Mouse (Mus musculus) common myeloid progenitor, adult 5-6 weeks (primary cell): ENCODE results near the gene Borcs5. TPM values are rescaled to one million over a fixed set of nuclear protein-coding genes. Genes with fewer than 3 reads are reported as not detected.
"Not testable (repeated sequence)": the region's sequence is repeated elsewhere in the genome, so short reads cannot be mapped to it uniquely, and the experiment has no call there.

Source experiments
- ATAC-seq: replicated peaks from 2 replicates; pipeline ENCODE4 v1.8.0; 2016; ENCODE audit warnings: low read depth, mild to moderate bottlenecking, moderate TSS enrichment, inconsistent platforms; ENCODE audit not compliant: poor library complexity, severe bottlenecking
- total RNA-seq: library from RNA; stranded (forward); fragments of 200-1000, 187-1606 nt; gene quantifications from 2 replicates; pipeline ENCODE4 v1.2.3, GENCODE M21; 2017

Borcs5 gene
- total RNA-seq, 1 experiment from 2014 or later: 12.4 TPM

- peak; percentile 82 for ATAC-seq
These were observed 29.2 kb downstream of the Borcs5 start for GRCm38 (mm10) chr6:134668519-134668918.

DNA sequence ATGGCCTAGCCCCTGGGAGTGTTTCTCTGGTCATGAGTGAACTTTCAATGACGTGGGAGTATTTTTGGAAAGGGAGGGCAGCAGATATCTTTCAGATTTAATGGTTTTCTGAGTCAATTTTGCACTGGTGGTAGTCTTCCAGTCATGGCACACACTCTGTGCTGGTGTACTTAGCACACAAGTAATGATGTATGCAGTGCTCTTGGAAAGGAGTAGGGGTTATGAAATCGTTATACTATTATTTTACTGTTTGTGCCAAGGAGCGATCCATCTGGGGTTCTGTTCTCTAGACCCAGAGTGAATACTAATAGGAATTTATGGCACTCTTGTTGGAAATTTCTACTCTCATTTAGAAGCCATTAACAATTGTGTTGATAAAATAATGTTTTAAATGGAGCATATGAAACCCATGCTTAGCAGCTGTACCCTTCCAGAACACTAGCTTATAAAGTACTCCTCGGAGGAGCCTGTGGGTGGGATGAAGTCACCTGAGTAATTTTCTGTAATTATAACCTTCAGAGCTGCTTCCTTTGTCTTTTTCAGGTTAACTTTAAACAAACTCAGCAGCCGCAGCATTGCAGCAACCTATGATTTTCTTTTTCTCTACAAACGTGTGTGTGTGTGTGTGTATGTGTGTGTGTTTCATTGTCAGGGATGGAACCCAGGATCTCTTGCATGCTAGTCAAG, 30.0 kb downstream of the Borcs5 start:
- no peak for ATAC-seq

GRCm38 (mm10) chr6:134670881-134671411, 31.6 kb downstream of the Borcs5 start:
- ATAC-seq: no peak

GRCm38 (mm10) chr6:134673712-134674111, 34.4 kb downstream of the Borcs5 start:
- peak; percentile 84 for ATAC-seq

GRCm38 (mm10) chr6:134677504-134677903, 38.2 kb downstream of the Borcs5 start:
- ATAC-seq: no peak

- ATAC-seq: peak; percentile 26; the same call in 1 of the 2 replicates
These were observed 38.7 kb downstream of the Borcs5 start for GRCm38 (mm10) chr6:134678037-134678436.

DNA sequence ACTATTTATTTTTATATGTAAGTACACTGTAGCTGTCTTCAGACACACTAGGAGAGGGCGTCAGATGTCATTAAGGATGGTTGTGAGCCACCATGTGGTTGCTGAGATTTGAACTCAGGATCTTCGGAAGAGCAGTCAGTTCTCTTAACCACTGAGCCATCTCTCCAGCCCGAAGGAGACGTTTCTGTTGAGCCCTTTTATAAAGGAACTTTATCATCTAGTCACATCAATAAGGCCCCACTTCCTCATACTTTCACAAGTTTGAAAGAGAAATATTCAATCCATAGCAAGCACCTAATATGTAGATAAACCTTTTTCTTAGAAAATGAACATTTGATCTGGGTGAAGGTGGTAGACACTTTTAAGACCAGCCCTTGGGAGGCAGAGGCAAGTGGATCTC, 40.0 kb downstream of the Borcs5 start:
- ATAC-seq: not testable (repeated sequence)

DNA sequence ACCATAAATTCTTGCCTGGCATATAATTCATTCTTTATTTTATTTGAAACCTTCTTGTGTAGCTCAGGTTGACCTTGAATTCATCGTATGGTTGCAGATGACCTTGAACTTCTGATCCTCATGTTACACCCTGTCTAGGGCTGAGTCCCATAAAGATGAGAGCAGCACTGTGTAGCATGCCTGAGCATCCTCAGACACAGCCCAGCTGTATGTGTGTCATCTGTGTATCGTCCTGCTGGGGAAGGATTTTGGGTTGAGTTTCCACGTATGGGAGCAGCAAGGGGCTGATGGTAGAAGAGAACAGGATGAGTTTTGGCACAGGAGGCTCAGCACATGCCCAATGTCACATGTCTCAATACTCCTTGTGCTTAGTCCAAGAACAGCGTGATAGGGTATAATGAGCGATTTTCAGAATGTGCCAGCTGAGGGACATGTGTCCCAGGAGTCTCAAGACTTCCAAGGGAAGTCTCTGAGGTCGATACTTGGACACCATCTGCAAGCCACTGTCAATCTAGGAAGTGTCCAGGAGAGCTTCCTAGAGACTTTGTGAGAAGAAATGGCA, 45.1 kb downstream of the Borcs5 start:
- ATAC-seq: no peak

- ATAC-seq: no peak
These were observed 45.7 kb downstream of the Borcs5 start for GRCm38 (mm10) chr6:134685040-134685439.

- no peak for ATAC-seq
These were observed 46.2 kb downstream of the Borcs5 start for GRCm38 (mm10) chr6:134685515-134685914.

DNA sequence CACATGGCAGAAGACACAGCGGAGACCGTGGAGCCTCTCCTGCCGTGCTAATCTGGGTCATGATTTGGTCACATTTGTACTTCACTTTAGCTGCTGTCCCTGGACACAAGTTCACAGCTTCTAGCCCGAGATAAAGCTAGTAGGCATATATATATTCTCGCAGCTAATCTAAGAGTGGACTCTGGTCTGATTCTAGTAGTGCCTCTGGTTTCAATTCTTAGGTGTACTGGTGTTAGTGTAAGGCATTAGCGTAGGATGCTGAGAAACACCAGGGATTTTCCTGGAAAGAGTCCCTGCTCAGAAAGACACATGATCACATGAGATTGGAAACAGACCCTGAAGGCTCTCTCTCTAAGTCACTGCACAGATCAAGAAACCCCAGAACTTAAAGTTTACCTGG, 55.2 kb downstream of the Borcs5 start:
- no peak for ATAC-seq

DNA sequence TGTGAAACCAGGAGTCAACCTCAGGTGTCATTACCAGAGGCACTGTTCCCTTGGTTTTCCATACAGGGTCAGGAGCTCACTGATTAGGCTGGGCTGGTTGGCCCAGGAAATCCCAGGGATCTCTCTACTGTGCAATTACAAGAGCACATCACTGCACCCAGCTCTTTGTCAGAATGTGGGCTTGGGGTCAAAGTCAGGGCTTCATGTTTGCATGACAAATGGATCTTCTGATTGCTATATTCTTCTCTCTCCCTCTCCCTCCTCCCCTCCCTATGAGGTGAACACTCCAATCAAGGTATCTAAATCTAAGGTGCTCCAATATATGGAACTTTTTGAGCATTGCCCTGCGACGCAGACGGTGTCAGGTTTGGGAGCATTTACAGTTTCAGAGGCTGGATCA, 55.7 kb downstream of the Borcs5 start:
- no peak for ATAC-seq

DNA sequence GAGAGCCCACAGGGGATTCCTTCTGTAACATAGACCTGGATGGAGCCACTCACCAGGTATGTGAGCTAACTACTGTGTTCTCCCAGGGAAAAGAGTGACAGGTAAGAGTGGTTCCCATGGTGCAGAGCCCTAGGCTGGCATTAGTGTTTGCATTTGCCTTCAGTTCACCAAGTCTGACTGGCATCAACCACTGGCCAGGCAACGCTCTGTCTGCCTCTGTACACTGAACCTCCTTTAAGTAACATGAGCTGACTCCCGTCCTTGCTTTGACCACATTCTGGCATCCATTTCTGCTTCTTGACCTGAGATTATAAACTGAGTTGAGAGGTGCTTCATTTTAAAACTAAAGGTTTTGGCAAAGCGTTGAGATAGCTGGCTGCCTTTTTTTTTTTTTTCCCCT, 56.3 kb downstream of the Borcs5 start:
- ATAC-seq: no peak

GRCm38 (mm10) chr6:134696146-134696545, 56.8 kb downstream of the Borcs5 start:
- no peak for ATAC-seq

GRCm38 (mm10) chr6:134696554-134696953, 57.2 kb downstream of the Borcs5 start:
- ATAC-seq: no peak

- ATAC-seq: no peak
These were observed 58.9 kb downstream of the Borcs5 start for GRCm38 (mm10) chr6:134698243-134698642.

GRCm38 (mm10) chr6:134700451-134701210, 61.3 kb downstream of the Borcs5 start:
- peak; percentile 96 for ATAC-seq

DNA sequence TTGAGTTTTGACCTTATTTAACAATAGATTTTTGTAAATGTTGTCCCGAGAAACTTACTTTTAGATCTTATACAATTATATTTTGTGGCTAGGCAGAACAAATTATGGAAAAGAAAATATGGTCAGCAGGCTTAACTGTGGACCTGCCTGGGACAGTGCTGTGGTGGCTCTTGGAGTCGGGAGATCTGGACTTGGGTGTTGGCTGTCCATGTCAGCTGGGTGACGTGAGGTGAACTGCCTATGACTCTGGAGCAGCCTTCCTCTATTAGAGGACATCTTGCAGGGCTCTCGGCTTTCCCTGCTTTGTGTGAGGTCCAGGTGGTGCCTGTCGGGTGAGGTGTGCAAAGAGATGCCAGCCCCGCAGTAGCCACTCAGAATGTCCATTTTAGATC, 61.9 kb downstream of the Borcs5 start:
- ATAC-seq: peak; percentile 19

- ATAC-seq: no peak
These were observed 62.9 kb downstream of the Borcs5 start for GRCm38 (mm10) chr6:134702184-134702583.

- ATAC-seq: no peak
These were observed 63.9 kb downstream of the Borcs5 start for GRCm38 (mm10) chr6:134703053-134703690.

DNA sequence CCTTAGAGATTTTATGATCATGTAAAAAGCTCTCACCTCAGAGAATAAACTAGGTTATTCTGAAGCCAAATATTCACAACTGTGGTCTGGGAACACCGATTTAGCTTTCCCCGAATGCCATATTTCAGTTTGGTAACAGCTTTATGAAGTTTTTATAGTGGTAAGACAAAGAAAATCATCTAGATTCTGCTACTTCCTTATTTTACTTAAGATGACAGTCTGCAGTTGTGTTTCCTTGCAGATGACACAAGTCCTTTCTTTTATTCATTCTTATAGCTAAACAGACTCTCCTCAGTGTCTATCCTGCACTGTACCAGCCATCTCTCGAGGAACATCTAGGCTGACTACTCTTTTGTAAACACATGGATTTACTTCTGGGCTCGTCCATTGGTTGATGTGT, 67.2 kb downstream of the Borcs5 start:
- peak; percentile 61 for ATAC-seq
